Mouse (Mus musculus) urinary bladder, adult 18-20 months (tissue): Measurements from ENCODE around the gene Mprip.

Experiments used
- DNase-seq, 2 experiments: peaks; one replicate each; pipeline ENCODE4 v3.0.0; 2022; ENCODE audit warnings: low spot score in 2 of 2, mixed read lengths in 2 of 2

The Mprip gene

DNA sequence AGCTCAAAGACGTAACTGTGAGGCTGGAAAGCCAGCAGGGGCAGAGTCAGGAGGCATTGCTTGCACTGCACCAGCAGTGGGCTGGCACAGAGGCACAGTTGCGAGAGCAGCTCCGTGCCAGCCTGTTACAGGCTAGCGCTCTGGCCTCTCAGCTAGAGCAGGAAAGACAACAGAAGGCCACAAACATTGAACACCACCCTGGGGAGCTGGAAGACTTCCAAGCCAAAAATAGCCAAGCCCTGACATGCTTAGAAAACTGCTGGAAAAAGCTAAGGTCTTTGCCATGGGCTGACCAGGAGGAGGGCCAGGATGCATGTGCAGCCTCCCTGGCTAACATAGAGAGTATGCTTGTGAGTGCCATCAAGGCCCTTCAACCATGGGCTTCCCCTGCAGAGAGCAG is 98.1 kb downstream of the Mprip start:
- peak in 1 of 2 experiments; percentile 25 for DNase-seq

DNA sequence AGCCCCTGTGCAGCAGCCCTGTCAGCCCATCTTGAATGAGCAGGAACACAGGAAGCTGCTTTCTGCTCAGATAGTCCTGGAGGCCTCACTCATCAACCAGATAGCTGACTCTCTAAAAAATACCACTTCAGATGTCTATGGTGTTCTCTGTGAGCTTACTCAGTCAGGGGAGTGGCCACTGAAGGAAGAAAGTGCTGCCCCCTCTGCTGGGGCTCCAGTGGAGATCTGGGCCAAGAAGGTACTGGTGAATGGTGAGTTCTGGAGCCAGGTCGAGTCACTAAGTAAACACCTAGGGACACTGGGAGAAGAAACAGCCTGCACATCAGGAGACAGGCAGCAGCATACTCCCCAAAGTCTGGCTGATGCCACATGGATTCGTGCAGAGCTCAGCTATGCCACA is 98.5 kb downstream of the Mprip start:
- DNase-seq, result no peak

DNA sequence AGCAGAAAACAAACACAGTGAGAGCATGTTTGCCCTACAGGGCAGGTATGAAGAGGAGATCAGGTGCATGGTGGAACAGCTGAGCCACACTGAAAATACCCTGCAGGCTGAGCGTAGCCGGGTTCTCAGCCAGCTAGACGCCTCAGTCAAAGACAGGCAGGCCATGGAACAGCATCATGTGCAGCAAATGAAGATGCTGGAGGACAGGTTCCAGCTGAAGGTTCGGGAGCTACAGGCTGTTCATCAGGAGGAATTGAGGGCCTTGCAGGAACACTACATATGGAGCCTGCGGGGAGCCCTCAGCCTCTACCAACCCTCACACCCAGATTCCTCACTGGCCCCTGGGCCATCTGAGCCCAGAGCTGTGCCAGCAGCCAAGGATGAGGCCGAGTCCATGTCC is 99.7 kb downstream of the Mprip start:
- no peak for DNase-seq

DNA sequence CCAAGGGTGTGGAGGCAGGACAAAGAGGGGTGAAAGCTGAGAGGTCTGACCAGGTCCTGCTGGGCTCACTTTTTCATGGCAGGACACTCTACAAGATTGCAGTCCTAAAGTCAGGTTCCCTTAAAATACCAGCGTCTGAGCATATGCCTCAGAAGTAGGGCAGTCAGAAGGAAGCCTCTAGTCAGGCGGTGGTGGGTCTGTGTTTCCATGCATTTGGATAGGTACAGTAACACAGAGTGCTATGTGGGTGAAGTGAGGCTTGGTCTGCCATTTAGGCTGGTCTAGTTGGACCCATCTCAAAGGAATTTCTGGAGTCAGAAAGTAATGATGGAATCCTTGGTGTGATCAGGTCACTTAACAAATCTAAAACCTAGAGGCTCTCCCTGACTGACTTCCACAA is 108.2 kb downstream of the Mprip start:
- no peak for DNase-seq

DNA sequence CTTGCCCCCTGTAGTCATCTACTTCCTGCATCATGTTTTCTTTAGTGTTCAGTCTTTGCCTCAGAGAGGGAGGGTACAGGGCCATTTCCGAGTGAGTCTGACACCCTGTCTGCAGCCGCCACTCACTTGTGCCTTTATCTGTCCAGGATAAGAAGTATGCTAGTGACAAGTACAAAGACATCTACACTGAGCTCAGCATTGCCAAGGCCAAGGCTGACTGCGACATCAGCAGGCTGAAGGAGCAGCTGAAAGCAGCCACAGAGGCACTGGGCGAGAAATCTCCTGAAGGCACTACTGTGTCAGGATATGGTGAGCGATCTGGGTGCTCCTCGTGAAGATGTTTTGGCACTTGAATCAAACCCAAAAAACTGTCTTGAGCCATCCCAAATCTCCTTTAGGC is 108.6 kb downstream of the Mprip start:
- DNase-seq, result no peak

DNA sequence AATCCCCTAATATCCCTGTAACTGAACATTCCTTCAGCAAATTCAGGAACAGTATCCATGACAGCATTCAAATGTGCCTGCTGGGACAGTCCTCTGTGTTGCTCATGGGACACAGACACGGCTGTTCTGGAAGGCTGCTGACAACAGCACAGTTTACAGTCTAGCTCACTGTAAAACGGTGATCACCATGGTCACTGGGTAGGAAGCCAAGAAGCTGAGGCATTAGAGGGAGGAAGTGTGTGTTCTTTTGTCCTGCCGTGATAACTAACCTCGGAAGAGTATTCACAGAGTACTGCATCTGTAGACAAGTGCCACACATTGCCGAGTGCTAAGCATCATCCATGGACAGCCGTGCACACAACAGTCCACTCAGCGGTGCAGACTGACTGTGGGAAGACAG is 109.6 kb downstream of the Mprip start:
- DNase-seq, result no peak

DNA sequence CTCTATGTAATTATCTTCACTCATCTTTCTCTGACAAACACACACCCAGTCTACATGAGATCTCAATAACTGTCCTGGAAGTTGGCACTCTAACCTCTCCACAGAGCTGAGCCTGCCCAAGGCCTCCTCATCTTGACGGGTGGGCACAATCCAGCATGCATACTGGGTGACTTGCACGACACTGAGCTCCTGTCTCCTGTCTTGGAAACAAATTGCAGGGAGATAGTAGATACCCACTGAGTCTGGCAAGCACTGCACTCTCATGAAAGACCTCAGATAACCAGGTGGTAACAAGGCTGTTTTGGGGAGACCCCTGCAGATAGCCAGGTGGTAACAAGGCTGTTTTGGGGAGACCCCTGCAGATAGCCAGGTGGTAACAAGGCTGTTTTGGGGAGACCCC is 111.2 kb downstream of the Mprip start:
- no peak for DNase-seq

DNA sequence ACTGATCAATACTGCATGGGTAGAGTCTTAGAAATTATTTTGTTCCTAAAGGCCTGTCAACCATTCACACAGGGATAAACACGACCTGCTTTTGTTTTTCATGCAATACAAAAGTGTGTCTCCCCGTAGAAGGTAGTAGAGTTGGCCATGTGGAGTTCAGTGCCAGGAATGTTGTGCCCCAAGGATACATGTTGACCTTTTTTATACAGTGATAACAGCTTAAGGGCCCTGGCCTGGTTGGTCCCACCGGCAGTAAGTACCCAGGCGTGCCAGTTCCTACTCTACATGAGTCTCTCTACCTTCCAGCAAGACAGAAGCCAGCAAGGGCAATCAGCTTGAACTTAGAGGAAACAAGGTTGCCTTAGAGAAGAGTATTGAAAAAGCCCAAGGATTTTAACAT is 111.8 kb downstream of the Mprip start:
- DNase-seq, result no peak

DNA sequence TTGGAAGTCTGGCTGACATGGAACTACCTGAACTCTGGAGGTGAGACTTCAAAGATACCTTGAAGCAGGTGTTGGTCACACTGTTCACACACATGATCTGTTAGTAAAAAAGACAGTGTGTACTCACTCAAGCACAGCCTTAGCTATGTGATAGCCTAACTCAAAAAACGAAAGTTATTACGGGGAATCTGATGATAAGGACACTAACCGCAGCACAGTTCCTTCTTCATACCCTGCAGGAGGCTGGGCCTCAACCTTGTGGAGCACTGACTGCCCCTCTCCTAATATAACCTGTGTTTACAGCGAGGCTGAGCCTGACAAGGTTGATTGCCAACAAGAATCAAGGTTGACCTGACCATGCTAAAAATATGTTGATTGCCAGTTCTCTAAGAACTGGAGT is 113.4 kb downstream of the Mprip start:
- DNase-seq, result no peak

DNA sequence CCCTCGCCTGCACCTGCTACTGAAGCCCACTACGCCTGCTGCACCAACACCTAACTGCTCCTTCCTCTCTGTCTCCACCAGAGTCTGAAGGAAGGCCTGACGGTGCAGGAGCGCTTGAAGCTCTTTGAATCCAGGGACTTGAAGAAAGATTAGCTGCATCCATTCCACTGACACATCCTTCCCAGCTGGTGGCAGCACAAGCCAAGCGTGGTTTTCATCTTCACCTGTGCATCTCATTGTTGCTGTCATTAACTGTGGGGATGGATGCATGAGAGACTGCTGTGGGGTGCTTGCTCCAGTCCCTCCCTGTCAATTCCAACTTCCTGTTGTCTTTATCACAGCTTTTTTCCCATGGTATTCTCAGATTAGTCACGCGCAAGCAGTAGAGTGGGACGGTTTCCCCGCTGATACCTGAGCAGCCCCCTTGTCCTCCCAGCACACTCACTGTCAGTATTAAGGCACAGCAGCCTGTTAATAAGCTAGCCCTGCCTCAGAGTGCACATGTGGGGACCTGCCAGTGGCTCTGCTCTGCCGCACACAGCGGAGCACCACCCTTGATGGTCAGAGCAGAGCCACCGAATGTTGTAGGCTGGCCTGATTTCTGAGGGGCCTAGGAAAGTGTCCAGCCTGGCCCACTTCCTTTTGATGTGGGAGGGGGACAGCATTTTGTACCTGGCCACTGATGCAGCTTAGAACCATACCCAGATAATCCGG is 114.5 kb downstream of the Mprip start:
- no peak for DNase-seq

DNA sequence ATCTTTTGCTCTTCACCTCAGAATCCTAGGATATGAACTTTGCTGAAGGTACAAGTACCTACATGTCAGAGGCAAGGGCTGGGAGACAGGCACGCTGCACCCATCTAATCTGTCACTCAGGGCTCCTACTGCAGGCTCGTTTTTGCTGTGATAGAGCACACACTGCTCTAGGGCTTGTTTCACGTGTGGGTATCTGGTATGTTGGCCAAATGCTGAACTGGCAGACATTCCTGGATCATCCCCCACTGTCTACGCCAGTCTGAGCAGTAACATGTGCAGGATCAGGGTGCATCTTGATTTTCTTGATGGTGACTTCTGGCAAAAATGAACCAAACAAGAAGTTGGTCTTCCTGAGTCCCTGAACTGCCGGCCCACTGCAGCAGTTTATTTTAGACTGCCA is 116.2 kb downstream of the Mprip start:
- DNase-seq, result no peak

DNA sequence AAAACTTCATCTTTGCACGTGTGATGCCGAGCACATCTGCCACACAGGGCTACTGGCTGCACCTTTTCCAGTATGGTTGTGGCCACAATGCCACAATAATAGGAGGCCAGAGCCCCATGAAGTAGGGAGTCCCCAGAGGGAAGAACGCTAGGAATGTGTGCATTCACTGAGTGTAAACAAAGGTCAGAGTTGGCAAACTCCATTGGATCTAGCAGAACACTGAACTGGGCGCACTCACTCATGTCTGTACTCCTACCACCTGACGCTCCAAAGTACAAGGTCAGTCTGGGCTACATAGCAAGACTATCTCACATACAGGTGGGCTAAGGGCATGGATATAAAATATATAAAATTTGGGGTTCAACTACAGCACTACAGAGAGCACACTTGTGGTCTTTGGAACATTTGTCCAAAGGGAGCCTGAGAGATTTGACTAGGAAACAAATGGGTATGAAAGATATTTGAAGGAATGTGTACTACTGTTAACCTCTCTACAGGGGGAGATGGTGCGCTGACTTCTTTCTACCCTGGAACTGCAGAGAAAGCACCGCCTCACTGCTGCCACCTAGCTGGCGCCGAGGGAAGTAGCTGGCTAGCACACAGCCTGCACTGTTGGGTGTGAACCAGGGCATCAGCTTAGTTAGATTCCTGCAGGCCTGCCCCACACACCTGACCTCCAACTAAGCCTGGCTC is 117.2 kb downstream of the Mprip start:
- DNase-seq, result peak; percentile 41 to 58

DNA sequence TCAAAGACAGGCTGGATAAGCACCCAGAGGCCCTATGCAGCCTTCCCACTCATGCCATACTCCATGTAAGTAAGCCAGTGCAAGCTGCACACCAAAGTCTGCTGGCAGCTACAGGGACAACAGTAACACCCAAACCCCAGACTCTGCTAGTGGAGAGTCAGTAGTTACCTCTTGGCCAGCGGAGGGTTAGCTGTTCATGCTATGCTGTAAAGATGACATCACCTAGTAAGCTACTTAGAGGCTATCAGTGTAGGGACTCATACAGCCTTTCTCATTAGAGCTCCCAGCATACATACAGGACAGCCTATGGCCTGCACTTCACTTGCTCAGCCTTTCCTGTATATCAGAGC is 117.7 kb downstream of the Mprip start:
- no peak for DNase-seq

DNA sequence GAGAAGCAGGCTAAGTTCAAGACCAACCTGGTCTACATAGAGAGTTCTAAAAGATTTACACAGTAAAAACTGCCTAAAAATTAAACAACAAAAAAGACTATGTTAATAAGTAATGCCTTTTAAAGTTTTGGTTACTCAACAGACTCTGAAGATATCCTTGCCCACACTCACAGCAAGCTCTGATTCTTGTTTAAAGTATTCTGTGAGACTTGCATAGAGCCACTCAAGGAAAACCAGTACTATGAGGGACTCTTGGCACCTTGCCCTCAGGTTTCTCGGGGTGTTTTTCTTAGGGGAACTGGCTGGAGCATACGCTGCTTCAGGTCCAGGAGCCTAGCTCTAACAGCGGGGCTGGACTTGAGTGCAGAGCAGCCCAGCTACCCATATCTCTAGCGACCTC is 118.3 kb downstream of the Mprip start:
- DNase-seq, result no peak

DNA sequence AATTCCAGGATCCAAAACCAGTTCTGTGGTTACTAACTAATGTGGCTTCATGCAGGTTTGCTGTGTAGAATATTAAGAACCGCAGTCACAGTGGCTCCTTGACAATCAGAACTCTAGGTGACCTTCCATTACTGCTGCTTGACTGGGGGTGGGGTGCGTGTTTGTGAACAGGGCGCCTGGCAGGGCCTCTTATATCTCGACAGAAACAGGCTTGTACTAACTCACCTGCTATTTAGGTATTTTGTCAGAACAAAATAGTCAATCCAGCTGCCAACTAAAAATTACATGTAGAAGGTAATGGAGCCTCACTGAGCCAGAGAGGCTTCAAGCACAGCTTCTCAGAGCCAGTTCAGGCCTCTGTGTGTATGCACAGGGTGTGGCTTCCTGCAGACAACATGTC is 119.1 kb downstream of the Mprip start:
- no peak for DNase-seq

DNA sequence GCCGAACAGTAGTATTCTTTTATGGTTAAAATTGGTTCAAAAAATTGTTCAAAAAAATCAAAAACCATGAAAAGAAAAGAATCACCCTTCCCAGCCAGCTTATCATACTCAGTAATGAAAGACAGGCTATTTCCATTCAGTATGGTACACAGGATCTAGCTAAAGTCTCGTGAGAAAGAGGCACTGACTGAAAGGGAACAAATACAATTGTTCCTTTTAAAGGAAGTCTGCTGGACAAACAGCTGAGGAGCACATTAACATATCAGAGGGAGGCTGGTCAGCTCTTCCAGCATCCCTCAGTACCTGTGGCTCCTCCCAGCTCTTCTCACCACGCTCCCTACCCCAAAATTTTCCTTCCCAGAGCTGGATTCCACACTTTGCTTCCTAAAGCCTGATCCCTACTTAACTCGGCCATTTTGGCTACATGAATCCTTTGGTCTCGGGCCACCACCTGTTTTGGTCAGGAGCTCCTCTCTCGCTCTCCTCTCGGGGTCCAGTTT is 121.0 kb downstream of the Mprip start:
- DNase-seq, result no peak

DNA sequence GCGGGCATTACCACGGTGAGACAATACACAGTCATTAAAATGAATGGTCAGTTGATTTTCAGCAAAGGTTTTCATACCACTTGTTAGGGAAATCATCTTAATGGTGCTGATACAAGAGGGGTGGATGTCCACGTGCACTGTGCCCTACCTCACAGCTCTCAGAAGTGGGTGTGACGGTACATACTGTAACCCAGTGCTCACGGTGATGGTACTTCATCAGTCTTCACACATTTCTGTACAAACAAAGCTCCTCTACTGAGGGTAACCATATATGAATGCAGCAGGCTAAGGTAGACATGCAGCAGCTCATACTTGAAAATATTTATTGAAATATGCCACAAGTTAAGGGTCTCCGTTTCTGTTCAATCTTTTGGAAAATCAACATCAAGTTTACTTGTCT is 122.5 kb downstream of the Mprip start:
- DNase-seq, result no peak

DNA sequence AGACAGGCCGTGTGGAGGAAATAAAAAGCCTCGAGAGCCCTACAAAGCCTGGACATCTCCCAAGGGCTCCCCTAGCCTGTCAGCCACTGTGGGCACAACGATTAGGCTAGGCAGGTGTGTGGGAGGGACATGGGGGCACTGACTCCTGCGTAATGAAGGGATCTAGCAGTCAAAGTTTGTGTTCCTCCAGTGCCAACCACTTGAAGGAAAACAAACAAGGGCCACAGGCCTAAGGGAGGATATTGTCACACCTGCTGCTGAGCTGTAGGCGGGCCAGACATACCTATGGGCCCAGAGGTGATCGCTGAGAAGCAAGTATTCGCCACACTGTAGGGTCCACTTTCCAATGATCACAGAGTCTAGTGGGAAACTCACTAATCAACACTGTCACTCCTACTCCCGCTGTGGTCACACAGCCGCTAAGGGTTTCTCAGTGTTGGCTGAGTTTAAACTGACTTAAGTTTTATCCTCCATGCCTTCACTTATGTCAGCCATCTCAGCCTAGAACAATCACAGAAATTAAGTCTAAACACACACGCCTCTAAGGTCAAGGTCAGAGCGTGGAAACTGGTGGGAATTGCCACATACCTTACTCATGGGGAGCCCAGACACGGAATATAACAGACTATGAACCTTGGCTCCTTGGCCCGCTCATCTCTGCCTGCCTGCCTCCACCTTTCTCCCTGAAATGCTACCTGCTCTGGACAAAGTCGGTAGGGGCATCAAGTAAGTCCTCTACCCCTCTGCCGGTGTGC is 125.5 kb downstream of the Mprip start:
- DNase-seq, result no peak

DNA sequence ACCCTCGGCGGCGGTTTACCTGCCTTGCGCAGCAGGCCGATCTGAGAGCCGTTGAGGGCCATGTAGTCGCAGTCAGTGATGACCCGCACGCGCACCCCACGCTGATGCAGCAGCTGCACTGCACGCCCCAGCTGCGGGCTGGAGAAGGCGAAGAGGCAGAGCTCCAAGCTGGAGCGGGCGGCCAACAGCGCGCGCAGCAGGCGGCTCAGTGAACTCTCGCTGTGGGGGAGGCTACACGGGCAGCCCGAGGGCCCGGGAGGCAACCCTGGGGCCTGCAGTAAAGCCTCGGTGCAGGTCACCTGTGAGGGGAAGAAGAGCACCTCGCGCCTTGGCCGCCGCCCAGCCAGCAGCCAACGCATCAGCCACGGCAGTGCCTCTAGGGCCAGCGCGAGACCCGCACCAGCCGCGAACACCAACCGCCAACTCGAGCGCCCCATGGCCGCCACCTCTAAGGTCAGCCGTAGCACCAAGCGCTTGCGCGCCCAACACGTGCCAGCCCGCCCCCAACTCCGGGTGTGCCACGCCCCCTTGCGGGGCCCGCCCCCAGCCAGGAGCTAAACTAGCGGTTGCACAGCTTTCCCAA is 126.2 kb downstream of the Mprip start, which contains the start of gene Pld6:
Pld6 (minus strand) TSS at position 447 of the 583 bp plus-strand sequence.
- peak; percentile 28 to 48 for DNase-seq

DNA sequence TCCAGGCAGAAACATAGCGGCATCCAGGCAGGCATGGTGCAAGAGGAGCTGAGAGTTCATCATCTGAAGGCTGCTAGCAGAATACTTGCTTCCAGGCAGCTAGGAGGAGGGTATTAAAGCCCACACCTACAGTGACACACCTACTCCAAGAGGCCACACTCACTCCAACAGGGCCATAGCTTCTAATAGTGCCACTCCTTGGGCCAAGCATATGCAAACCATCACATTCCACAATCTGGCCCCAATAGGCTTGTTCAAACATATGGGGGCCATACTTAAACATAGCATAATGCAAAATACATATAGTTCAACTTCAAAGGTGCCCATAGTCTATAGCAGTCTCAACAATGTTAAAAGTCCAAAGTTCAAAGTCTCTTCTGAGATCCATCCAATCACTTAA is 128.2 kb downstream of the Mprip start:
- DNase-seq, result no peak

DNA sequence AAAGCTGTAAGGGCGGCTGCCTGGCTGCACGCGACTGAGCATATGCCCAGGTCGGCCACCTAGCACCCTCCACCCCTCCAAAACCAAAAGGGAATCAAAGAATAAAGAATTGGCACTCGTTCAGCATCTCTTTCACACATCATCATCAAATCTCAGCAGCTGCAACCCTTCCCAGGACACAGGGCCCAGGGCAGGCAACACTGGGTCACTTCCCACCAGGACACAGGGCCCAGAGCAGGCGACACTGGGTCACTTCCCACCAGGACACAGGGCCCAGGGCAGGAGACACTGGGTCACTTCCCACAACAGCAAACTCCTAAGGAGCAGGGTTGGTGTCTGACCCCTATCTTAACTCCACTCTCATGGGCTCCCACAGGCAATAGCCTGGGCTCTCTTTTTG is 132.3 kb downstream of the Mprip start:
- DNase-seq, result no peak

DNA sequence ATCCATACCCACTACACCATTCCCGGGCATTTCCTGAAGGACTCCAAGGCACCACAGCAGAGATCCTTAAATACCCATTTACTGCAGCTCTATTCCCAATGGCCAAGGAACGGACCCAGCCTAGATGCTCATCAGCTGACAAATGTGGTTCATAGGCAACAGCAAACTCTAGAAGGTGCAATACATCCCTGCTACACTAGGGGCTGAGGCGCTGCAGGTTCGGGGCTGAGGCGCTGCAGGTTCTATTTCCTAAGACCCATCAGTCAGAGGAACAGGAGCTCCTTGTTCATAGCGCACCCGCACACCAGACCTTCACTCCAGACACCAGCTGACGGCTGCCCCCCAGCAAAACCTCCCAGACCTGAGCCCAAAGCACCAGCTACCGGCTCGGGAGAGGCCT is 139.3 kb downstream of the Mprip start:
- no peak for DNase-seq
